Comparison of ENCODE assay signal across 16 mouse cellular contexts in the genomic region with DNA sequence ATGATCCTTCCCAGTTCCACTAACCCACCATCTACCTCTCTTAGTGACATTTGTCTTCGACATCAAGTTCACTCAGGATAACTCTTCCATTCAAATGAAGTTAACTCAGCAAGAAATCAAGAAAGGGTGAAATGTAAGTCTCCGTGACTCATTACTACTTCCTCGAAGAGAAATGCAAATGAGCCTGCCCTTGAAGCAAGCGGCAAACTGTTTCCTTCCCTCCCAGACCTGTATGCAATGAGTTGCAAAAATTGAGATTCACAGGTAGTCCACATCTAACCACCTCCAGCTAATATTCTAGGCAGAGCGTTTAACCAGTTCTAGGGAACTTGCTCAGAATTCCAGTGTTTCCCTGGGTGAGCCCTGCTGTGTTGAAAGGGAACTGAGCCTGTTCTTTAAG.
DNase-seq lines count a peak whose midpoint lies in the region; ATAC-seq lines count a peak whose summit lies in the region.
"Had no signal": no experiment of that assay in that cellular context is flagged by ENCODE, and none has a peak within 500 bp of the region (broad histone marks: within the 10 kb centered on the region; RNA-seq: fewer than 3 reads in every experiment).

No protein-coding gene starts in this region.

- peak; percentile 47 for DNase-seq in 416B (ENCODE audit: low read depth)
- peak; percentile 54 to 60 for DNase-seq in B cell, adult 2 months
- peak; percentile 63 for DNase-seq in naive thymus-derived CD4-positive, alpha-beta T cell, adult 2 months (ENCODE audit: low read depth)
- DNase-seq in right cerebral cortex, postnatal 10 days (ENCODE audit: low spot score in 2 of 2), result no peak
- no peak for DNase-seq in urinary bladder, postnatal 14 days (ENCODE audit: low spot score)
- no peak for DNase-seq in cerebellum, postnatal 36 days
- DNase-seq: adrenal gland, adult 2 months; cerebellum, adult 8-10 months; gastrocnemius, postnatal 14 days; kidney, adult 9 months; kidney, postnatal 36 days; midbrain, embryonic 14.5 days; retina, postnatal 1 day; right cerebral cortex, postnatal 4 days had no signal

- peak; percentile 36 to 68 for ATAC-seq in hematopoietic stem cell, adult 5-6 weeks (replicated peaks in 1 of 2; ENCODE audit: insufficient read depth in 1 of 2, low FRiP score in 2 of 2, low TSS enrichment in 1 of 2, low read depth in 1 of 2, poor library complexity in 2 of 2, severe bottlenecking in 2 of 2)
- ATAC-seq: hindbrain, postnatal 0 days had no signal

Comparison
In these comparisons a context has a peak if more than half of its experiments do, and no peak if none do; other contexts are left out.
1. DNase-seq: peak in 416B (single experiment), B cell, adult 2 months (2 of 2) and naive thymus-derived CD4-positive, alpha-beta T cell, adult 2 months (single experiment); none in right cerebral cortex, postnatal 10 days (0 of 2), urinary bladder, postnatal 14 days (single experiment) and cerebellum, postnatal 36 days (0 of 2).